Mouse (Mus musculus) cerebellum, adult 9-10 months (tissue): ENCODE measurements around the gene Olfr1193.
"Not testable (repeated sequence)": the region's sequence is repeated elsewhere in the genome, so short reads cannot be mapped to it uniquely, and the experiment has no call there.

ENCODE experiments used
- DNase-seq: peaks from one replicate; pipeline ENCODE4 v3.0.0; 2022

The Olfr1193 gene

DNA sequence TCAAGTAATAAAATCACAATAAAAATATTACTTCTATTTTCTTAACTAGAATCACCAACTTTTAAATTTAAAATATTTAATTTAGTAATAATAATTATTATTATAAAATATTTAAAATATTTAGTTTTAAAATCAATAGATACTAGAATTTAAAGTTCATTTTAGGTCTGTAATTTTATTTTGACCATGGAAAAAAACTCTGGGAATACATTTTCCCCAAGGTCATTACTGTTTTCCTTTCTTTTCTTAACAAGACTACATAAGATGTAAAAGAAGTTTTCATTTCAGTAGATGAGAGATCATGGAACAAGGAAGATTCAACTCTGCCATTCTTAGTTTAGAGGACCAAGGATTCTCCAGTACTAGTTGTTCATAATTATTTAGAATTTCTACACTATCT, at the start of gene Olfr1193:
TSS of gene Olfr1193 (plus strand) at position 301 of the 400 bp plus-strand sequence.
- DNase-seq, result not testable (repeated sequence)

DNA sequence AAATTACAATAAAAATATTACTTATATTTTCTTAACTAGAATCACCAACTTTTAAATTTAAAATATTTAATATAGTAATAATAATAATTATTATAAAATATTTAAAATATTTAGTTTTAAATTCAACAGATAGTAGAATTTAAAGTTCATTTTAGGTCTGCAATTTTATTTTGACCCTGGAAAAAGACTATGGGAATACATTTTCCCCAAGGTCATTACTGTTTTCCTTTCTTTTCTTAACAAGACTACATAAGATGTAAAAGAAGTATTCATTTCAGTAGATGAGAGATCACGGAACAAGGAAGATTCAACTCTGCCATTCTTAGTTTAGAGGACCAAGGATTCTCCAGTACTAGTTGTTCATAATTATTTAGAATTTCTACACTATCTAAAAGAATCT, 35.2 kb upstream of the Olfr1193 start, which contains the start of gene Olfr1191-ps1:
TSS of gene Olfr1191-ps1 (plus strand) at position 301 of the 400 bp plus-strand sequence.
- DNase-seq, result not testable (repeated sequence)

DNA sequence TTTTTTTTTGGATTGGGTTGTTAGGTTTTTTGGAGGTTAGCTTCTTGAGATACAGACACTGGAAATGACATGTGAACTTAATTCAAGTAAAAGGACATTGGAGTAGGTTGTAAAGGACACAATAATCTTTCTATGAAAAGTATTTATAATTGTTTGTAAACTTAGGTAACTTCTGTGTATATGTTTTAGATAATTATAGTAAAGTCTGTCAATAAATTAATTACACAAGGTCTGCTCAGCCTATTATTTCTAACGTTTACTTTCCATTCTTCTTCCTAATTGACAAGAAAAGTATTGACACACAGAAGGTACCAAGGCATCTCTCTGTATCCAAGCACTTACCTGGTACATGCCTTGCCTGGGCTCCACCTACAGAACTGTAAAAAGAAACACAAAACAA, 27.2 kb upstream of the Olfr1193 start, which contains the start of gene Olfr1192-ps1:
TSS of gene Olfr1192-ps1 (plus strand) at position 301 of the 400 bp plus-strand sequence.
- no peak for DNase-seq

DNA sequence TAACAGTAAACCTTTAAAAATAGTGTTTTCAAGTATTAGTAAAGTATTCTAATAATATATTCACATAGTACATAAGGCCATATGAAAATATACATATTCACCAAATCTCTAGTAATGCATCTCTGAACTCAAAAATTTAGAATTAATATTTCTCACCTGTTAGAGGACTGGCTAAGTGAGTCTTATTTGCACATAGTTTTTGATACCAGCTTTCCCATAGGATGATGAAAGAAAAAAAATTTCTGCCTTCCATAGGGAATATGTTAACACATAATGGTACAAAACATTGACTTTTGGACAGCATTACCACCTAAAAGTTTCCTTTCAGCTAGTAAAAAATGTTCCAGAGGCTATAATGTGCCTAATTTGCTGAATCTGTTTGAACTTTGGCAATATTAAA, 13.7 kb downstream of the Olfr1193 start, which contains the start of gene Olfr1195:
TSS of gene Olfr1195 (minus strand) at position 101 of the 400 bp plus-strand sequence.
- no peak for DNase-seq

DNA sequence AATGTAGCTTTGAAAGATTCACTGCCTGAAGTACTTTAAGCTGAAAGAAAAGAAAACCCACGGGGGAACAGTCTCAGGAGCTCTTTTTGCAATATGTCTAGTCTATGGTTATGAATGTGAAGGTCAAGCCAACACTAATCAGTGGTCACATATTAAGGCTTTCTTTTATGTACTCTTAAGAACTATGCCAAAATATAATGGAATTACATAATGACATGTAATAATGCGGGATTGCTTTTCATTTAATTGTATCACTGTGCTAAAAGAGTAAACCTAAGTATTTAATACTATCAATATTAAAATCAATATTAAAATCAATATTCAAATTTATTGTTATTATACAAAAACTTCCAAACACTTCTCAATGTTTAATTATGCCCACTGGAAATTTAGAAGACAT, 29.1 kb downstream of the Olfr1193 start, which contains the start of gene Olfr1196:
TSS of gene Olfr1196 (minus strand) at position 101 of the 400 bp plus-strand sequence.
- DNase-seq, result no peak
